Mouse (Mus musculus) ES-E14 (cell line): ENCODE measurements at regions not wholly inside any gene's neighbourhood (a gene's known extent, or its start where the extent isn't known, plus 50 kb on each side); places are given as distances from the start of the nearest gene placed in this dataset.

Experiments used
- CHD2 ChIP-seq: IDR thresholded peaks from 2 replicates; pipeline ENCODE4 v1.6.1; 2014; ENCODE audit warnings: mild to moderate bottlenecking, low read depth, low read length, inconsistent platforms
- HCFC1 ChIP-seq: IDR thresholded peaks from 2 replicates; pipeline ENCODE4 v1.6.1; 2012; ENCODE audit warnings: low read length, inconsistent platforms, borderline replicate concordance; ENCODE audit not compliant: insufficient read depth
- MAFK ChIP-seq: IDR thresholded peaks from 2 replicates; pipeline ENCODE4 v1.6.1; 2014; ENCODE audit warnings: mild to moderate bottlenecking, low read depth, low read length, inconsistent platforms; ENCODE audit not compliant: insufficient read depth
- ZC3H11A ChIP-seq: IDR thresholded peaks from 2 replicates; pipeline ENCODE4 v1.6.1; 2012; ENCODE audit warnings: low read depth, mild to moderate bottlenecking, inconsistent platforms, low read length, borderline replicate concordance
- ZNF384 ChIP-seq: IDR thresholded peaks from 2 replicates; pipeline ENCODE4 v1.6.1; 2012; ENCODE audit warnings: low read depth, low read length, inconsistent platforms

DNA sequence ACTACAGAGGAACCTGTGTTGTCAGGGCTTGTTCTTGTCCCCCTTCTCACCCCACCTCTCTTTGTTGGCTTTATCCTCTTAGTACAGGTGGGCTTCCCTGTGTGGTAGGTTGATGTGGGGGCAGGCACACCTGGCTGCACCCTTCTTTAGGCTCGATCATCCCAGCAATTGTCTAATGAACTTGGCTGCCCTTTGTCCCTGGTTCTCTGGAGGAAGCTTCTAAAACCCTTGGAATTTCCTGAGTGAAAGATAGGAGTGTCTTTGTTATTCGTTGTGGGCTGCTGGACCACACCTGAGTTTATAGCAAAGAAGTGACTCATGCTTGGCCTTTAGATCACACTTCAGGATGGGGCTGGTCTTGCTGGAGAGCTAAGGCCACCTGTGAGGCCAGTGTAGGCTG lies 148.3 kb upstream of the Unc93a2 start:
- no peak for TF ChIP-seq ZNF384
- no peak for TF ChIP-seq MAFK
- TF ChIP-seq CHD2, result peak; percentile 31; the same call in 1 of the 2 replicates
- no peak for TF ChIP-seq ZC3H11A
- TF ChIP-seq HCFC1, result no peak
